Mouse (Mus musculus): Measurements from ENCODE around the gene Olfr1039.

DNA sequence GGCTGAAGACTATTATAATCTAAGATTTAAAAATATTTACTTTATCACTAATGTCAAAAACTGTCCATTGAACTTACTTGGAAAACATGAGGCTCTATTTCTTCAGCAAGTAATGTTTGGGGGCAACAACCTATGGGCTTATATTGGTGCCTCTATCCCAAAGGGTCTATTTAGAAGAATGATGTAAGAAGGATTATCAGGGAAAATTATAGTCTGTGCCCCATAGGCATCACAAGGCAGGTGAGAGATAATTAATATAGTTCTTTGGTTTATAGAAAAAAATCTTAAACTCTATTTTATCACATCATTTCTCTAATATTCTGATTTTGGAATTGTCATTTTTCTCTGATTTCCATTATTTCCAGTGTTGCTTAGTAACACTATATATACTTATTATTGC is 42.0 kb upstream of the Olfr1039 start, which contains the start of gene Olfr1044:
- TF ChIP-seq CTCF (IDR thresholded peaks at IDR 0.05; ENCODE audit: low read depth) (no peak), EP300 (IDR thresholded peaks at IDR 0.05; ENCODE audit: low read depth) (no peak)
